Mouse (Mus musculus) neural tube, embryonic 10.5 days (tissue): Measurements from ENCODE around the gene Rftn2.

ENCODE experiments used
- DNase-seq: peaks from one replicate; pipeline ENCODE4 v3.0.0-alpha.2; 2017; ENCODE audit warnings: low spot score; ENCODE audit errors: extremely low spot score

Gene Rftn2

GRCm38 (mm10) chr1:55173720-55174557 is 52.6 kb downstream of the Rftn2 start:
- DNase-seq, result no peak

- no peak for DNase-seq
These were observed 54.9 kb downstream of the Rftn2 start for GRCm38 (mm10) chr1:55171361-55172325.

GRCm38 (mm10) chr1:55168591-55168990 is 58.0 kb downstream of the Rftn2 start:
- DNase-seq, result no peak

GRCm38 (mm10) chr1:55167560-55167959 is 59.0 kb downstream of the Rftn2 start:
- no peak for DNase-seq

GRCm38 (mm10) chr1:55164005-55164404 is 62.6 kb downstream of the Rftn2 start:
- DNase-seq, result no peak

- no peak for DNase-seq
These were observed 63.8 kb downstream of the Rftn2 start for GRCm38 (mm10) chr1:55162781-55163180.

GRCm38 (mm10) chr1:55161895-55162294 is 64.7 kb downstream of the Rftn2 start:
- DNase-seq, result no peak

GRCm38 (mm10) chr1:55160831-55161638 is 65.5 kb downstream of the Rftn2 start:
- no peak for DNase-seq

- DNase-seq, result no peak
These were observed 66.4 kb downstream of the Rftn2 start for GRCm38 (mm10) chr1:55160218-55160617.

- no peak for DNase-seq
These were observed 67.8 kb downstream of the Rftn2 start for GRCm38 (mm10) chr1:55158821-55159220.

GRCm38 (mm10) chr1:55158211-55158610 is 68.4 kb downstream of the Rftn2 start:
- no peak for DNase-seq

GRCm38 (mm10) chr1:55157329-55157728 is 69.3 kb downstream of the Rftn2 start:
- DNase-seq, result no peak

GRCm38 (mm10) chr1:55145556-55145955 is 81.0 kb downstream of the Rftn2 start:
- no peak for DNase-seq

GRCm38 (mm10) chr1:55144338-55144737 is 82.2 kb downstream of the Rftn2 start:
- no peak for DNase-seq

GRCm38 (mm10) chr1:55135846-55136245 is 90.7 kb downstream of the Rftn2 start:
- no peak for DNase-seq

- DNase-seq, result no peak
These were observed 92.3 kb downstream of the Rftn2 start for GRCm38 (mm10) chr1:55134301-55134700.

GRCm38 (mm10) chr1:55133173-55133572 is 93.4 kb downstream of the Rftn2 start:
- no peak for DNase-seq

- DNase-seq, result no peak
These were observed 94.3 kb downstream of the Rftn2 start for GRCm38 (mm10) chr1:55132308-55132707.

GRCm38 (mm10) chr1:55131424-55132014 is 95.1 kb downstream of the Rftn2 start:
- no peak for DNase-seq

- peak; percentile 97 for DNase-seq
These were observed 95.6 kb downstream of the Rftn2 start, which contains the start of gene Mob4 for GRCm38 (mm10) chr1:55130943-55131401. Mob4 (plus strand) TSS chr1:55131231.
